Mouse (Mus musculus): ENCODE measurements around the gene Brap.
"Not testable (repeated sequence)": the region's sequence is repeated elsewhere in the genome, so short reads cannot be mapped to it uniquely, and the experiment has no call there.

The Brap gene

GRCm38 (mm10) chr5:121668411-121668810 is 8.0 kb downstream of the Brap start:
- no peak for ATAC-seq (ENCODE audit: low TSS enrichment)

GRCm38 (mm10) chr5:121670412-121670811 is 10.0 kb downstream of the Brap start:
- ATAC-seq (ENCODE audit: low TSS enrichment), result no peak

GRCm38 (mm10) chr5:121682250-121682649 is 21.9 kb downstream of the Brap start:
- no peak for ATAC-seq (ENCODE audit: low TSS enrichment)

GRCm38 (mm10) chr5:121685495-121685894 is 25.1 kb downstream of the Brap start:
- ATAC-seq (ENCODE audit: low TSS enrichment), result no peak

- ATAC-seq (ENCODE audit: low TSS enrichment), result no peak
These were observed 25.9 kb downstream of the Brap start for GRCm38 (mm10) chr5:121686113-121686898.

- ATAC-seq (ENCODE audit: low TSS enrichment), result no peak
These were observed 30.3 kb downstream of the Brap start for GRCm38 (mm10) chr5:121690482-121691211.

GRCm38 (mm10) chr5:121691436-121691835 is 31.1 kb downstream of the Brap start:
- ATAC-seq (ENCODE audit: low TSS enrichment), result not testable (repeated sequence)

- no peak for ATAC-seq (ENCODE audit: low TSS enrichment)
These were observed 32.5 kb downstream of the Brap start for GRCm38 (mm10) chr5:121692897-121693296.

- ATAC-seq (ENCODE audit: low TSS enrichment), result no peak
These were observed 36.4 kb downstream of the Brap start for GRCm38 (mm10) chr5:121696761-121697160.

GRCm38 (mm10) chr5:121699891-121700290 is 39.5 kb downstream of the Brap start:
- no peak for ATAC-seq (ENCODE audit: low TSS enrichment)

- peak; percentile 99 for ATAC-seq (ENCODE audit: low TSS enrichment)
These were observed 40.1 kb downstream of the Brap start for GRCm38 (mm10) chr5:121700496-121700895.

- ATAC-seq (ENCODE audit: low TSS enrichment), result no peak
These were observed 40.9 kb downstream of the Brap start for GRCm38 (mm10) chr5:121701111-121701769.

- ATAC-seq (ENCODE audit: low TSS enrichment), result no peak
These were observed 43.0 kb downstream of the Brap start for GRCm38 (mm10) chr5:121703341-121703740.

GRCm38 (mm10) chr5:121704512-121705248 is 44.3 kb downstream of the Brap start:
- ATAC-seq (ENCODE audit: low TSS enrichment), result no peak

- no peak for ATAC-seq (ENCODE audit: low TSS enrichment)
These were observed 50.0 kb downstream of the Brap start for GRCm38 (mm10) chr5:121710402-121710801.

- ATAC-seq (ENCODE audit: low TSS enrichment), result no peak
These were observed 50.4 kb downstream of the Brap start for GRCm38 (mm10) chr5:121710851-121711173.

- ATAC-seq (ENCODE audit: low TSS enrichment), result peak; percentile 58
These were observed 51.0 kb downstream of the Brap start, which contains the start of gene Atxn2 for GRCm38 (mm10) chr5:121711174-121711927. TSS of gene Atxn2 (plus strand) at chr5:121711337.

- peak; percentile 66; the same call in 1 of the 2 replicates for ATAC-seq (ENCODE audit: low TSS enrichment)
These were observed 51.5 kb downstream of the Brap start for GRCm38 (mm10) chr5:121711928-121712231.

- ATAC-seq (ENCODE audit: low TSS enrichment), result no peak
These were observed 52.0 kb downstream of the Brap start for GRCm38 (mm10) chr5:121712232-121712933.

- 0 out of 2 replicates have a peak, but pooled peaks have one; percentile 16 for ATAC-seq (ENCODE audit: low TSS enrichment)
These were observed 52.7 kb downstream of the Brap start for GRCm38 (mm10) chr5:121712934-121713538.
